Mouse (Mus musculus) mouse embryonic stem cell (cell line): Measurements from ENCODE around the gene St6galnac3.

Experiments used
- in situ Hi-C, 2 experiments: fragments of 300-500 bp; cut with MboI; formaldehyde crosslinking; loops; 1 replicate in 1 of 2; 3 replicates in 1 of 2; pipeline ENCODE4 v1.14.3; 2019 to 2020; ENCODE audit warnings: low sequenced_read_pairs in 2 of 2, low pct_unique_long_range_greater_than_20kb in 1 of 2, mixed read lengths in 1 of 2; ENCODE audit not compliant: unreplicated experiment in 1 of 2

Gene St6galnac3

DNA sequence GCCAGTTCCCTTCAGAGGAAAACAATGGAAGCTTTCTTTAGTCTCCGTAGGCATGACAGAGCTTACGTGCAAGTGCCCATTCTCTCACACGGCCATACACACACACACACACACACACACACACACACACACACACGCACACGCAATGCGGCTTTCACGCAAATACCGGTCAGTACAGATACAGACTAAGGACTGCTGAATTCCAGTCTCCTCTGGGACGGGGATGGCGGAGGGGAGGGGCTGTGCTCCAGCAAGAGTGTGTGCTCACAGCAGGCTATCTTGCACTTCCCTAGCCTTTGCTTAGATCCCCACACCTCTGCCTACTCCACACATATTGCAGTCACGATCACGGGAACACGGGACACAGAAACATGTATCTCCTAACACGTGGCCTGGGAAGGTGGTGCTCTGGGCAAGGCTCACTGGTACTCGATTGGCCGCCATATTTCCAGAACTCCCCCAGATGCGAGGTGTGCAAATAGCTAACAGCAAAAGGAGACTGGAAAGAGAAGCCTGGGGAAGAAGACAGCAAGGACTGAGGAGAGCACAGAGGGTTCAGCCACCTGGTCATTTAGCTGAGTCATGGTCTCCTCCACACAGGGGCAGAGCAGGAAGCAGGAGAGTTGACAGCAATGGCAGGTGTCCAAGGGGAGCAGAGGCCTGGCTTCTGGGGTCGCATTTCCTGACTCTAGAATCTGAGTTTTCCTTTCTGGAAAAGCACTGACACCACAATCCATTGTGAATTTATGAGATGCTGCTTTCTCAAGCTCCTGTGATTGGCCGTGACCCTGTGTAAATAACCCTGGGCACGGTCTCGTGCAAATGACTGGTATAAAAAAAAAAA lies 56.3 kb downstream of the St6galnac3 start:
- in situ Hi-C loops, result no loop called here

DNA sequence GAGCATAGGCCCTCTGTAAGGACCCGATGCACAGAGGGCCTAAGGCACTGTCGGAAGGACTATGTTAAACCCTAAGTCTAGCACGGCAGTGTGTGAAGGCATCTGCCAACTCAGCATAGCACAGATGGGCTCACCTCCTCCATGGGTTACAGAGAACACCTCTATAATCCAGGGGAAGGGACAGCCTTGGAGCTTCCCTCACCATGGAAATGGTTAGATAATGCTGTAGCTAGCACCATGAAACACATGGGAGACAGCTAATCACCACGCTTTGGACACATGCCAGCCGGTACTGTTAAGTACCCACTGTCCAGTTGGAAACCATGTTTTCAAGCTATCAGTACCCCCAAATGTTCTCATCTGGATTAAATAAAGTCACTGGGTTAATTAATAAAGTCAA lies 60.3 kb downstream of the St6galnac3 start:
- in situ Hi-C loops, result no loop called here

DNA sequence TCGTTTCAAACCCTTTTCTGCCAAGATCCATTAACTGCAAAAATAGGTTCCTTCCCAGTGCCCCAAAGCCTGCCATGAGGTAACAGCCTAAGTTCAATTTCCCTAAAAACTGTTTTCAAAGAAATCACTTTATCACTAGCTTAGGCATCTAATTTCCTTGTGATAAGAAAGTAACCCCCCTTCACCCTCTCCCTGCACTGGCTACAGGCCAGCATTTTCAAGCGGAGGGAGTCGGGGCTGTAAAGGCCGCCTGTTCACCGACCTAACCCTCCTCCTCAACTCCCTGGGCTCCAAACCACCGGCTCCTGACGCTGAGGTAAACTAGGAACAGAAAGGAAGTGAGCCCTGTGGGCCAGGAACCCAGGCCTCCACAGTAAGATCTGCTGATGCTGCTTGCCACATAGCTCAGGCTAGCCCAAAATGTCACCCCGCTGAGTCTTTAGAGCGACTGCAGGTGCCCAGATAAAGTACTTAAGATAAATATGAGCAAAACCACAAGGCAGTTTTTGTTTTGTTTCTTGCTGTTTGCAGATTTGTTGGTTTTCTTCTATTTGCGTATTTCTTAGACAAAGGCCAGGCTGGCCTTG lies 61.0 kb downstream of the St6galnac3 start:
- in situ Hi-C loops, result no loop called here

DNA sequence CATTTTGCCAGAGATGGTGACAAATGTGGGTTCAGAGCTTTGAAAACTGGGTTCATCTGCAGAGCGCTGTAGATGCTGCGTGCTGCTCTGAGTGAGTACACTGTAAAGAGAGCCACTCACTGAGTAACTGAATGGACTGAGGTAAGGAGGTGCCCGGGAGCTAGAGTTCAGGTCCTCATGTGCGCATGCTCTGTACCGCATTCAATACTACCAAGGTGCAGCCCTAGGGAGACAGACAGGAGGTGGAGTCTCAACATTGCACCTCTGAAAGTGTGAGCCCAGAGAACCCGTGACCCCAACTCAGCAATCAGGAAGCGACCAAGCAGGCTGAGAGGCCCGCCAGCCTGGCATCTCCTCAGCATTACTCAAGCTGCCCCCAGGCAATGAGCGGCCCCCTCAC lies 62.2 kb downstream of the St6galnac3 start:
- in situ Hi-C loops, result no loop called here

DNA sequence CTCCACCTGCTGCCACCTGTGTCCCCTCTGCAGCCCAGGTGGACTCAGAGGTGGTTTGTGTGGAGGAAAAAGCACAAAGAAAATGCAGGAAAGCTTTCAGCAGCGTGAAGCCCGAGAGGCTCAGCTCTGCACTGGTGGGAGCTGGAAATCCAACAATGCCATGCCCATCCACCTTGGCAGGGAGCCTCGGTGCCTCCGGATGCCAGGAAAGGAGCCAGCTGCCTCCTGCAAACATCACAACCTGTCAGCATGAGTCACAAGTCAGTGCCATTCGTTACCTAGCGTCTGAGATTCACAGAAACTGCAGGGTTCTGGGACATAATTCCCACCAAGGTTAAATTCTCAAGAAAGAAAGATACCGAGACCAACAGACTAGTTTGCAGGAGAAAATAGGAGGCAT lies 63.0 kb downstream of the St6galnac3 start:
- in situ Hi-C loops, result no loop called here

DNA sequence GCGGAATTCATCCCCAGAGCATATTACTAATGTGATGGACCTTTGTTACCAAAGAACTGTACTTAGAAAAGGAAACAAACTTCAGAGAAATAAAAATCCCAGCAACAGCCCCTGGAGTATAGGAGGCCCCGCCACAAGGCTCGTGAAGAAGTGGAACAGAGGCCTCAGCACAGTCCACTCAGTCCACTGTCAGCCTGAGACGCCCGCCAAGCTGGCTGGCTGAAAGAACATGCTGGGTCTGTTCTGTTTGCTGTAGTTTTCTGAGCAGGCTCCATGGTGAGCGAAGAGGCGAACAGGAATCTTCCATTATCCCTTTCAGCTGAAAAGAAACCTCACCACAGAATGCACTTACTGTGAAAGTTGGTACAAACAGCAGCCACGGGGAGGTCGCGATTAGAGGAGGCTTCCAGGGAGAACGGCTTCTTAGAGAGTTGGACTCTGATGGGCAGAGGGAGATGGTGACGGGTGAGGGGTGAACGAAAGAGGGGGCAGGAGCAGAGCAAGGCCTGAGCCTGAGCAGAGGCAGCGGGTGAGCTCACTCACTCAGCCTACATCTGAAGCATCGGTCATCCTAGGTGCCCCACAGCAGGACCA lies 65.3 kb downstream of the St6galnac3 start:
- in situ Hi-C loops, result no loop called here

DNA sequence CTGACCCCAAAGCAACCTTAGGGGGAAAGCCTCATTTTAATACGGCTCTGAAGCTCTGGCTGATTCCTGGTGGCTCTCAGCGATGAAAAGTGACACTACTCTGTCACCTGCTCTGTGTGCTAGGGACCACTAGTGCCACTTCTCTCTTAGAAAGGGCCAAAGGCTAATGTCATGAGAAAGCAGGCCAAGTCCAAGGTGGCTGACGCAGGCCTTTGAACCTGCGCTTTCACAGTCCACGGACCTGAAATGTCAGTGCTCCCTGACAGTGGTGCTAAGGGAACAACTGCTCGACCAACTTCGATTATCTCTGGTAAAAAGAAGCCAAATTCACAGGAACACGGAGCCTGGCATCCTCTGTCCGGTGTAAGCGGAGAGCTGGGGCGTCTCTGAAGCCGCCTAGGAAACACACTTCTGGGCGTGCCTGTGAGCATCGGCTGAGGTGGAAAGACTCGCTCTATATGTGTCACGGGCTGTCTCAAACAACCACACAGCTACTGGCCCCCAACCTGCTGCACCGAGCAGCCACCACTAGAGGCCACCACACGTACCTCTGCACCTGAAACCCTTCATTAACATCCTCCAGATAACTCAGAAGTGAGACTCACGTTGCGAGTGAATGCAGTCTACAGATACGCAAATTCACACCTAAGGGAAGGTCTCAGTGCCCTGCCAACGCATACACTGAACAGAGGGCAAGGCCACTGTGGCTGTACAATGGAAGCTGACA lies 66.8 kb downstream of the St6galnac3 start:
- in situ Hi-C loops, result no loop called here

DNA sequence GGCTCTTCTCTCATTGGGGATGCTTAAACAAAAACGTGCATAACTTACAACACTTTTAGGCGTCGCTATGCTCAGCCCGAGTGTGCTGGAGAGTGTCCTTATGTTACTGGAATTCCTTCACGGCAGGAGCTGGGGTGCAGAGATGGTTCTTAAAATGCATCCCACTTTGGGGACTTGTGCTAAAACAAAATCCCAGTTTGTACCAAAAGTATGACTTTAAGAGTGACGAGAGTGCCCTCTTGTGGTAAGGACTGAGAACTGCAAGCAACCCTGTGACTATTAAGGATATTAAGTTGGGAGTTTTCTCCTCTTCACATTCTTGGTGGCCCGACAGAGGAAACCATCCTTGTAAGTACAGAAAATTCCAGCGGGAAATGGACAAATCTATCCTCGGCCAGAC lies 69.9 kb downstream of the St6galnac3 start:
- in situ Hi-C loops, result no loop called here

DNA sequence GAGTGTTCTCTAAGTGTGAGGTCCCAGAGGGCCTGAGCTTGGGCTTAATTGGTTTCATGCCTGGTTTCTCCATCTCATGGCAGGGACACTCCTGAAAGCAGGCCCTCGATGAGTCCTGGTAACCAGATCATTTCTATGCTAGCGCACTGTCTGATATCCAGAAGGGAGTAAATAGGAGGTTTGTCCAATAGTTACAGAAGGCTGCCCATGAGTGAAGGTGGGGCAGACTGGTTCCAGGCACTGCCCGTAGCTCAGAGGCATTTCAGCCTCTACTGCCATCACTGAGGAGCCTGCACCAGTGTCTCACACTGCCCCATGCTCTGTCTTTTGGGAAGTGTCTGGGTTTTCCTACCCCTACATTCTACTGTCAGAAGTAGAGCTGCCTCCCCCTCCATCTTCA lies 72.1 kb downstream of the St6galnac3 start:
- in situ Hi-C loops, result no loop called here

DNA sequence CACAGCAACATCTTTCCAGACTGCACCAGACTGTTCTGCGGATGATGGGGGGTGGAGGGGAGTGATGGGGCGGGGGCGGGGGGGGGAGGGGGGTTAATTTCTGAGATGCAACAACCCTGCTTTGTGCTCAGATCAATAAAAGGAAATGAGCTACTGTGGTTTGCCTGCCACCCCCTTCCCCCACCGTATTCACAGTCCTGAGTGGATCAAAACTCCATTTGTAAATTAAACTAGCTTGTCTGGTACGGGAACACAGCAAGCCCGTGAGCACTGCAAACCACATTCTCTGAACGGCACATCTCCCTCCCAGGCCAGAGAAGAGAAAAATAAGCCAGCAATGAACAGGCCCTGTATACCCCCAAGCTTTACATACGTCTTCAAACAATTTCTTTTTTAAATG lies 76.3 kb downstream of the St6galnac3 start:
- in situ Hi-C loops, result no loop called here

DNA sequence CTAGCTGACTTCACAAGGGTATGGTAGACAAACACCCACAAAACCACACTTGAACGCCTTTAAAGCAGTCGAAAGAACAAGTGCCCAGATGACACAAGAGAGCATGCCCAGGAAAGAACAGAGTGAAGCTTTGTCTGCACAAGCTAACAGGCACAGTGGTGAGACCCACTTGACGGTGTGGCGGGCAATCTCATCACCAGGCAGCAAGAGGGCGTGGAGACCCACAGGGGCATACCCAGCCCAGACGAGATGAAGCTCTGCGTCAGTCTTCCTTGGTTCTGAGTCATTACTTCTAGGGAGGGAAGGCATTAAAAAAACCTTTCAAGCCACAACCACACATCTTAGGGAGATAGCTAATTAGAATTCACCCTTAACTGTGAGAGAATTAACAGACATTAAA lies 79.2 kb downstream of the St6galnac3 start:
- in situ Hi-C loops, result no loop called here

DNA sequence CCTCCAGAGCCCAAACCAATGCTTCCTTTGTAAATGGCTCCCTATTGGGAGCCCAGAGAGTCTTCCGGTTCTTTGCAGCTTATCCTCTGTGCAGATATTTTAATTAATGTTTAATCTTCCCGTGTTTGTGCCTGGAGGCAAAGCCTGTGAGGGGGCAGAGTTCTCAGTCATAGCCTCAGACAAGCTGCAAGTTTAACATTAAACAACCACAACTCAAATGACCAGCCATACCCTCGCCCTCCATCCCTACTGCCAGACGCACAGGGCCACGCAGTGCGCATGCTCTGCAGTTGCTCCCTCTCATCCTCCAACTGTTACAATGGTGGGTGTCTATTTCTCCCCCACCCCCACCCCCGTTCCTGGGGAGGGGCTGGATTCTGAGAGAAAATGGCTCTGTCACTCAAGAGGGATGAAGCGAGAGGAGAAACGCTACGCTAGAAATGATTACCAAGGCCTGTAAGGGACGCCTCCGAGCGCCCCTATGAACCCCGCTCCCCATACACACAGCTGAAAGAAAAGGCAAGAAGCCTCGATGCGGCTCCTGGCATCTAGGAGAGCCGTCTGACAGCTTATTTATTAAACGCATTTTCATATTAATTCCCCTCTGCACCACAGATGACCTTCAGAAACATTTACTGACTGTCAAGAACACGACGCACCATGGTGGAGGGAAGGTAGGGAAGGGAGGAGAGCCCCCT lies 81.0 kb downstream of the St6galnac3 start:
- in situ Hi-C loops, result no loop called here

DNA sequence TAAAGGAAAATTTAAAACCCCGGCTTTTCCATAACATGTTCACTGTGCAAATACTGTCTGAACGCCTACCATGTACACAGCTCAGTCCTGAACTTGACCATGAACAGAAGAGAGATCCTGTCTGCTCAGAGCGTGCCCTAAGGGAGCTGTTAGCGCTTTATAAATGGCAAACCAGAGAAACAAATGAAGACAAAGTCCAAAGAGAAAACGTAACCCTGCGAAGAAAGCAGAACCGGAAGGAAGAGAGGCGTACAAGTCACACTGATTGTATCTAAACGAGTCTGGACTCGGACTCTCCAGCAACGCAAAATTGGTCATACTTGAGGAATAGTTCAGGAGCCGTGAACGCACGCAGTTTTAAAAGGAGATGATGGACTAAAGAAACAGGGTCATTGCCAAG lies 82.1 kb downstream of the St6galnac3 start:
- in situ Hi-C loops, result no loop called here

DNA sequence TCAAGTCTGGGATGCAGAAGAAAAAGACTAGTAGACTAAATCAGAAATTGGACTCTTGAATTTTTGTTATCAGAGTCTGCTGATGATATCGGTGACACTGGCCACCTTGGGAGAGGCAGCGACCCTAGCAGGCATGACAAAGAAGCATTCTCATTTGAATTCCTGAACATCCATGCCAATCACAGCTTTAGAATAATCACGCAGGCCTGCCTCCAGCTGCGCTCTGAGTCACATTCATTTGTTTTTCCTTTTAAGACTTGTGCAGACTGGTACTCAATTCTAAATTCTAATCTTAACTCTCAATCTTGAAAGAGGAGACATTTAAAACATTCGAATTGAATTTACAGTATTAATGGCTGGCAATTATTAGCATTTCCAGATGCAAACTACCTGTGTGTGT lies 83.2 kb downstream of the St6galnac3 start:
- in situ Hi-C loops, result no loop called here

DNA sequence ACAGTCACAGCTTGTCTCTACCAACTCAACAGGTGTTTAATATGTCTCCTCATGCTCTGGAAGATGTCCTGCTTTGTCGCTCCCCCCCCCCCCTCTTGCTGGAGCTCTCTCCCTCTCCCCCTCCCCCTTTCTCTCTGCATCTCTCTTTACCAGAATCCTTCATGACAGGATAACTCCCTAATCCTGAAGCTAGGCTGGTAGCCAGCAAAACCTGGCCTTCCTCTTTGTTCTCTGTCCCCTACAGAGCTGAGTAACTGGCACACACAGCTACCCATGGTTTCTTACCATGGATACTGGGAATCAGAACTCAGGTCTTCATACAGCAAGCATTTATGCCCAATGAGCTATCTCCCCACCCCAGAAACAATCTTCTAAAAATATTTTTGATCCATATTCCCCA lies 87.6 kb downstream of the St6galnac3 start:
- in situ Hi-C loops, result no loop called here

DNA sequence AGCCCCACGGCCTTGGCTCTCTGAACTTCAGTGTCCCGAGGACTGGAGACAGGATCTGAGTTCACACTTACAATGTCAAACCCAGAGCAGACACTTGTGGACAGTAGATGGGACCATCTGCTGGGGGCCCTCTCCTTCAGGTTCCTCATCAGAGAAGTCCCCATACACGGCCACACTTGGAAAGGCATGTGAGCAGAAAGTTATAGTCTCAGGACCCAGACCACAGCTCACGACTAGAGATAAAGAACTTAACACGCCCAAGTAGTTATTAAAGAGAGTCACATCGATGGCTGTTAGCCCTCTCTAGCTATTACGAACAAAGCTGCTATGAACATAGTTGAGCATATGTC lies 88.2 kb downstream of the St6galnac3 start:
- in situ Hi-C loops, result no loop called here

DNA sequence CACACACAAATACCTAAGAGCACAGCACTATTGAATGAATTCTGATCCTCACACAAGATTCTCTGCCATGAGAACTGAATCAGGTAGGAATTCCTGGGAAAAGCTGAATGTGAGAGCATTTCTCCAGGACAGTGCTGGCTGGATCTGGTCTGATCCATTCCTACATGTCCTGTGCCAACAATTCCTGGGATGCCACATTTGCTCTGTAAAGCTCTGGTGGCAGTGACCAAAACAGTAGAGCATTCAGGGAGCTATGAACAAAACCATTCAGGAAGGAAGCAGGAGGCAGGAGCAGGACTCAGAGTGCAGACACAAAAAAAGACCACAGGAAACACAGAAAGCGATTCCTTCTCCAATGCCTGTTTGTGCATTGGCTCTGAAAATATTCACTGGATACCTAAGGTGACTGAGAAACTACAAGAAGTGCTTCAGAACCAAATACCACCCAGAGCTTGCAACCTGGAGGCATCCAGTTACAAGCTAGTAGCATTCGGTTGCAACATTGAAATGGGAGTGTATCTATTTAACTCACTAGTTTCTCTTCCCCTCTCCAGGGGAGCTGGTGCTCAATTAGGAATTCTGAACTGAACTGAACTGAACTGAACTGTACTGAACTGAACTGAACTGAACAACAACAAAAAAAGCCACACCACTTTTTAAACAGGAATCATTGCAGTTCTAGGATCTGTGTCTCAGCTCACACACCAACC lies 88.7 kb downstream of the St6galnac3 start:
- in situ Hi-C loops, result no loop called here

DNA sequence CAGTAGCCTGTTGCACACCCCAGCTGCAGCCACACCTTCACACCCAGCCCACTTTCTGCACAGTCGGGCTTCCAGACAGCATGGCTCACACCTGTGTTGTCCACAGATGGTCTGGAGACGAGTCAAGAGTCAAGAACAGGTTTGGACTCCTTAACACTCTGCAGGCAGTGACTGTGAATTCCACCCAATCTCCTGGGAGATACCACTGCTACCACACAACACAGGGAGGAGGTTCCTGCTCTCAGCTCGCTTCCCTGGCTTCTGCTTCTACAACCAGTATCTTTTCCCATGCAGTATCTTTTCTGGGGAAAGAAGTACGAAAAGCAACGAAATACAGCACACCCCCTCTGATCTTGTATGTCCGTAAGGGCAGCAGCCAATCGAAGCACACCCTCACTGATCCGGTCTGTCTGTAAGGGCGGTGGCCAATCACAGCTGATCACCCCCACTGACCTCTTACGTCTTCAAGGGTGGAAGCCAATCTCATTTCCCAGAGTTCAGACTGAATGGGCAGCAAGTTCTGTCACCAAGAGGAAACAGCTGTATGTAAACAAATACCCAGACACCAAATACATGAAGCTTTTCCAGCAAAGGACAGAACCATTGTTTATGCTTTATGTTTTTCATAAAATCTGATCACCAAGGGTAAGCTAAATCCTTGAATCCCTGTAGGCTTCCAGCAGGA lies 92.8 kb downstream of the St6galnac3 start:
- in situ Hi-C loops, result no loop called here
